Mouse (Mus musculus) embryo, embryonic 11.5 days (tissue): Measurements from ENCODE around the gene Pacsin2.

Source experiments
- DNase-seq: peaks from one replicate; pipeline ENCODE4 v3.0.0-alpha.2; 2012; ENCODE audit warnings: low read depth, low spot score

Gene Pacsin2

DNA sequence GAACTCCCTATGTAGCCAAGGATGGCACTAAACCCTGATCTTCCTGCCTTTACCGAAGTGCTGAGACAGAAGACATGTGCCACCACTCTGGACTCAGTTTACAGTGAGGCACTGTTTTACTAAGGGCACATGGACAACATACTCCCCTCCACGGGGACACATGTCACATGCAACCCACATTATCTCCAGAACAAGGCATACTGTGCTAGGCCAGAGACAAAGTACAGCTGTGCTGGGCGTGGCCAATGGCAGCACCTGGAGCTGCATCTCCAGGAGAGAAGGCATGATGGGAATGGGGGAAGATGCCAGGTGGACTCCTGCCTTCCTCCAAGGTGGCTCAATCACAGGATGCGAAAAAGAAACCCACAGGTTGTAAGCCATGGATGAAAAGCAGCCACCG is 135.5 kb downstream of the Pacsin2 start:
- no peak for DNase-seq
